Comparison of ENCODE assay signal across 13 mouse cellular contexts in the genomic region with DNA sequence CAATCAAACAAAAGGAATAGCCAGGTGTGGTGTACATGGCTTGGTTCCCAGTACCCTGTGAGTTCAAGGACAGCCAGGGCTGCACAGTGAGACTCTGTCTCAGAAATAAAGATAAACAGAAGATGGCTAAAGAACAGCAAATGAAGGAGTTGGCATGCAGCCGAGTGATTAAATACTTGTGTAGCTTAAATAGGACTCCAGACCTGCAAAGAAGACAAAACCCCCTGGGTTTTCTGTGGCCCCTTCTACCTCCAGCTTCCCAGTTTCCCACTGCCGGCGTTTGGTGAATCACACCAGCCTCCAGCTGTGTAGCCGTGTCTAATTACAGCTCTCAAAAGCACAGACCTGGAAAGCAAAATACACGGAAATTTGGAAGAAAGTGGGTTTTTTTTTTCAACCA. TPM values are rescaled to one million over a fixed set of nuclear protein-coding genes. Genes with fewer than 3 reads are reported as not detected.
DNase-seq lines count a peak whose midpoint lies in the region; ATAC-seq and TF ChIP-seq lines count a peak whose summit lies in the region.
"Had no signal": no experiment of that assay in that cellular context is flagged by ENCODE, and none has a peak within 500 bp of the region (broad histone marks: within the 10 kb centered on the region; RNA-seq: fewer than 3 reads in every experiment).

No protein-coding gene starts in this region.

- H3K4me1 ChIP-seq in embryonic facial prominence, embryonic 12.5 days = peaks cover 35% of the 10 kb centered on the region
- H3K4me1 ChIP-seq in embryonic facial prominence, embryonic 10.5 days = peaks cover 35% of the 10 kb centered on the region
- peaks cover 14% of the 10 kb centered on the region for H3K4me1 ChIP-seq in lung, embryonic 14.5 days (ENCODE audit: insufficient read depth)
- peaks cover 28% of the 10 kb centered on the region for H3K4me1 ChIP-seq in neural tube, embryonic 15.5 days
- H3K4me1 ChIP-seq in intestine, postnatal 0 days (replicated peaks; ENCODE audit: control insufficient read depth, insufficient read depth, low read length) = no peaks in the 10 kb centered on the region

- H3K4me2 ChIP-seq in embryonic facial prominence, embryonic 12.5 days (replicated peaks) = no peak overlapping the region
- no peak overlapping the region for H3K4me2 ChIP-seq in lung, embryonic 14.5 days
- no peak overlapping the region for H3K4me2 ChIP-seq in neural tube, embryonic 15.5 days
- H3K4me2 ChIP-seq in intestine, postnatal 0 days (replicated peaks; ENCODE audit: low read depth) = no peak overlapping the region

- TF ChIP-seq CTCF in lung, embryonic 14.5 days (IDR thresholded peaks at IDR 0.05; ENCODE audit: low read depth) = no peak
- TF ChIP-seq CTCF in intestine, postnatal 0 days (IDR thresholded peaks at IDR 0.05; ENCODE audit: low read depth) = no peak

- H3K9me3 ChIP-seq in embryonic facial prominence, embryonic 12.5 days = no peaks in the 10 kb centered on the region
- H3K9me3 ChIP-seq in embryonic facial prominence, embryonic 10.5 days = no peaks in the 10 kb centered on the region
- H3K9me3 ChIP-seq in lung, embryonic 14.5 days (ENCODE audit: low read depth, low read length) = no peaks in the 10 kb centered on the region
- H3K9me3 ChIP-seq in neural tube, embryonic 15.5 days (replicated peaks) = no peaks in the 10 kb centered on the region
- H3K9me3 ChIP-seq in intestine, postnatal 0 days (ENCODE audit: control insufficient read depth) = no peaks in the 10 kb centered on the region

- 20% methylated on average over 5 of the region's 5 CpGs for WGBS in embryonic facial prominence, embryonic 12.5 days
- 47% methylated on average over 5 of the region's 5 CpGs for WGBS in embryonic facial prominence, embryonic 10.5 days
- WGBS in lung, embryonic 14.5 days = 32% methylated on average over 5 of the region's 5 CpGs
- 14% methylated on average over 5 of the region's 5 CpGs for WGBS in neural tube, embryonic 15.5 days
- WGBS in intestine, postnatal 0 days = 58% methylated on average over 5 of the region's 5 CpGs

- H3K36me3 ChIP-seq in embryonic facial prominence, embryonic 12.5 days = peaks cover 35% of the 10 kb centered on the region
- H3K36me3 ChIP-seq in embryonic facial prominence, embryonic 10.5 days (replicated peaks) = peaks cover 88% of the 10 kb centered on the region
- H3K36me3 ChIP-seq in lung, embryonic 14.5 days (ENCODE audit: insufficient read depth) = peaks cover 28% of the 10 kb centered on the region
- peaks cover 17% of the 10 kb centered on the region for H3K36me3 ChIP-seq in neural tube, embryonic 15.5 days
- H3K36me3 ChIP-seq in intestine, postnatal 0 days (ENCODE audit: control insufficient read depth, insufficient read depth) = peaks cover 23% of the 10 kb centered on the region

- H3K9ac ChIP-seq in embryonic facial prominence, embryonic 12.5 days = no peak overlapping the region
- H3K9ac ChIP-seq in lung, embryonic 14.5 days = no peak overlapping the region
- no peak overlapping the region for H3K9ac ChIP-seq in neural tube, embryonic 15.5 days (replicated peaks)
- H3K9ac ChIP-seq in intestine, postnatal 0 days (ENCODE audit: low read depth, low read length) = no peak overlapping the region

- peak overlapping the region; percentile 59; the same call in 1 of the 2 replicates for H3K27ac ChIP-seq in embryonic facial prominence, embryonic 12.5 days
- H3K27ac ChIP-seq in embryonic facial prominence, embryonic 10.5 days (replicated peaks) = no peak overlapping the region
- peak overlapping the region; percentile 52 for H3K27ac ChIP-seq in lung, embryonic 14.5 days (ENCODE audit: low read depth)
- peak overlapping the region; percentile 64 for H3K27ac ChIP-seq in neural tube, embryonic 15.5 days (replicated peaks)
- no peak overlapping the region for H3K27ac ChIP-seq in intestine, postnatal 0 days (ENCODE audit: low read depth, low read length)

- H3K4me3 ChIP-seq in embryonic facial prominence, embryonic 12.5 days = no peak overlapping the region
- H3K4me3 ChIP-seq in embryonic facial prominence, embryonic 10.5 days = no peak overlapping the region
- H3K4me3 ChIP-seq in lung, embryonic 14.5 days (ENCODE audit: low read depth, low read length) = no peak overlapping the region
- no peak overlapping the region for H3K4me3 ChIP-seq in neural tube, embryonic 15.5 days (replicated peaks)
- no peak overlapping the region for H3K4me3 ChIP-seq in intestine, postnatal 0 days (ENCODE audit: low read depth, low read length)

- DNase-seq in embryonic facial prominence, embryonic 10.5 days (ENCODE audit: low spot score) = no peak
- peak; percentile 72 for DNase-seq in lung, embryonic 14.5 days
- DNase-seq in lung, postnatal 36 days = no peak
- DNase-seq in brain, adult 2 months (ENCODE audit: low read depth, low spot score) = peak; percentile 57
- DNase-seq in urinary bladder, postnatal 25 days (ENCODE audit: low spot score) = no peak
- DNase-seq: cerebellum, adult 11 months; heart, adult 18-20 months; lung, postnatal 14 days; retina, postnatal 1 day had no signal

- no peak for ATAC-seq in embryonic facial prominence, embryonic 12.5 days (ENCODE audit: insufficient number of reproducible peaks, insufficient read depth, low FRiP score, low TSS enrichment)
- ATAC-seq in lung, embryonic 14.5 days (ENCODE audit: insufficient read depth) = no peak
- ATAC-seq in neural tube, embryonic 15.5 days (ENCODE audit: low FRiP score) = 0 out of 2 replicates have a peak, but pooled peaks have one; percentile 16
- ATAC-seq in intestine, postnatal 0 days = no peak
- ATAC-seq: activated CD4-positive, CD25-positive, alpha-beta regulatory T cell, adult 4 months had no signal

- no peaks in the 10 kb centered on the region for H3K27me3 ChIP-seq in embryonic facial prominence, embryonic 12.5 days
- no peaks in the 10 kb centered on the region for H3K27me3 ChIP-seq in embryonic facial prominence, embryonic 10.5 days (replicated peaks; ENCODE audit: low read depth, poor library complexity, severe bottlenecking)
- no peaks in the 10 kb centered on the region for H3K27me3 ChIP-seq in lung, embryonic 14.5 days (ENCODE audit: insufficient read depth, low read length)
- H3K27me3 ChIP-seq in neural tube, embryonic 15.5 days (replicated peaks) = no peaks in the 10 kb centered on the region
- H3K27me3 ChIP-seq in intestine, postnatal 0 days (replicated peaks; ENCODE audit: control insufficient read depth, insufficient read depth, low read length) = no peaks in the 10 kb centered on the region

RNA-seq across cellular contexts. Expression of gene Sept11, which starts 51.6 kb away (rescaled TPM):
- 248 and 263 TPM in 2 replicates for polyA plus RNA-seq in embryonic facial prominence, embryonic 12.5 days (2016; fragmentation: Nextera tagmentation; extraction: Ambion mirVana)
- polyA plus RNA-seq in embryonic facial prominence, embryonic 10.5 days (2016; fragmentation: Nextera tagmentation; extraction: Ambion mirVana) = 294 and 297 TPM in 2 replicates
- 184 and 186 TPM in 2 replicates for polyA plus RNA-seq in lung, embryonic 14.5 days (2014; fragmentation: Nextera tagmentation; extraction: Ambion mirVana)
- polyA plus RNA-seq in neural tube, embryonic 15.5 days (2015; fragmentation: Nextera tagmentation; extraction: Ambion mirVana) = 134 and 140 TPM in 2 replicates
- polyA plus RNA-seq in intestine, postnatal 0 days (2015; fragmentation: Nextera tagmentation; extraction: Ambion mirVana) = 39.2 and 40.9 TPM in 2 replicates

Comparison
In these comparisons a context has a peak if more than half of its experiments do, and no peak if none do; other contexts are left out.
1. H3K27ac ChIP-seq: peak in embryonic facial prominence, embryonic 12.5 days (single experiment), lung, embryonic 14.5 days (single experiment) and neural tube, embryonic 15.5 days (single experiment); none in embryonic facial prominence, embryonic 10.5 days (single experiment) and intestine, postnatal 0 days (single experiment).
2. DNase-seq: peak in lung, embryonic 14.5 days (single experiment) and brain, adult 2 months (single experiment); none in embryonic facial prominence, embryonic 10.5 days (single experiment), lung, postnatal 36 days (single experiment) and urinary bladder, postnatal 25 days (single experiment).